Mouse (Mus musculus) hindbrain, embryonic 11.5 days (tissue): Measurements from ENCODE around the gene Olfr1441. TPM values are rescaled to one million over a fixed set of nuclear protein-coding genes. Genes with fewer than 3 reads are reported as not detected.

Experiments
- ATAC-seq: fragments of 200-750 bp; cut with Nextera tagmentation; 2 replicates; pipeline ENCODE4 v1.8.0; 2017; ENCODE audit warnings: mild to moderate bottlenecking, moderate TSS enrichment, moderate library complexity; ENCODE audit not compliant: low FRiP score
- DNase-seq: peaks from one replicate; pipeline ENCODE4 v3.0.0-alpha.2; 2015; ENCODE audit warnings: low spot score
- H3K27ac ChIP-seq: fragments of 300-500 bp; sonication (generic); 2 replicates; pipeline ENCODE4 v1.5.1; 2014; ENCODE audit warnings: mild to moderate bottlenecking, low read depth, low read length
- H3K27me3 ChIP-seq: fragments of 300-500 bp; sonication (generic); 2 replicates; pipeline ENCODE4 v1.6.1; 2014; ENCODE audit warnings: mild to moderate bottlenecking, low read length, moderate library complexity, mixed read lengths; ENCODE audit not compliant: control insufficient read depth, insufficient read depth
- H3K36me3 ChIP-seq: fragments of 300-500 bp; sonication (generic); 2 replicates; pipeline ENCODE4 v1.6.1; 2014; ENCODE audit warnings: mild to moderate bottlenecking, low read length, moderate library complexity, mixed read lengths; ENCODE audit not compliant: control insufficient read depth, insufficient read depth
- H3K4me1 ChIP-seq: fragments of 300-500 bp; sonication (generic); replicated peaks from 2 replicates; pipeline ENCODE4 v1.6.1; 2014; ENCODE audit warnings: low read length, mixed read lengths; ENCODE audit not compliant: control insufficient read depth, insufficient read depth
- H3K4me2 ChIP-seq: fragments of 300-500 bp; sonication (generic); replicated peaks from 2 replicates; pipeline ENCODE4 v1.6.1; 2014; ENCODE audit warnings: mild to moderate bottlenecking, low read depth, low read length
- H3K4me3 ChIP-seq: fragments of 300-500 bp; sonication (generic); 2 replicates; pipeline ENCODE4 v1.5.1; 2014; ENCODE audit warnings: low read depth, low read length
- H3K9ac ChIP-seq: fragments of 300-500 bp; sonication (generic); 2 replicates; pipeline ENCODE4 v1.6.1; 2014; ENCODE audit warnings: low read depth, low read length
- H3K9me3 ChIP-seq: fragments of 300-500 bp; sonication (generic); 2 replicates; pipeline ENCODE4 v1.6.1; 2016; ENCODE audit warnings: low read length; ENCODE audit not compliant: control insufficient read depth
- WGBS: fragments of 180-500 bp; shearing (Covaris S2); extraction: QIAGEN DNeasy Blood & Tissue Kit; methylation state at CpG from one replicate; pipeline ENCODE4 v1.1.7; 2014; 5-methylcytosine and 5-hydroxymethylcytosine counted together
- polyA plus RNA-seq: library from polyadenylated mRNA; unstranded; fragments of >200 nt; fragmentation: Nextera tagmentation; extraction: Ambion mirVana; gene quantifications from 2 replicates; pipeline ENCODE4 v1.2.1, GENCODE M21; 2014

Olfr1441 gene
- polyA plus RNA-seq: not detected in 2 replicates

- H3K27ac ChIP-seq: no peak within 1 kb of the TSS
- no peaks in the 10 kb centered on the region for H3K4me1 ChIP-seq
- H3K9me3 ChIP-seq: no peaks in the 10 kb centered on the region
- H3K4me2 ChIP-seq: no peak within 1 kb of the TSS
- no peaks in the 10 kb centered on the region for H3K27me3 ChIP-seq
- DNase-seq (no peak), ATAC-seq (no peak)
- no peaks in the 10 kb centered on the region for H3K36me3 ChIP-seq
- H3K4me3 ChIP-seq: no peak within 1 kb of the TSS
- no peak within 1 kb of the TSS for H3K9ac ChIP-seq
Measured at GRCm38 (mm10) chr19:12417361-12417760, at the start of gene Olfr1441. Gene Olfr1441, plus strand, starts transcription at chr19:12417433.

GRCm38 (mm10) chr19:12373004-12373403 lies 44.2 kb upstream of the Olfr1441 start:
- Histone ChIP-seq H3K27me3 (no peaks in the 10 kb centered on the region), H3K4me3 (no peak overlapping the region), H3K9ac (no peak overlapping the region), H3K27ac (no peak overlapping the region), H3K4me2 (no peak overlapping the region), H3K36me3 (no peaks in the 10 kb centered on the region), H3K4me1 (no peaks in the 10 kb centered on the region), H3K9me3 (no peaks in the 10 kb centered on the region)
- WGBS: 82% methylated on average over 3 of the region's 3 CpGs
- DNase-seq (no peak), ATAC-seq (no peak)

GRCm38 (mm10) chr19:12374465-12375025 lies 42.7 kb upstream of the Olfr1441 start:
- H3K9ac ChIP-seq: no peak overlapping the region
- no peak overlapping the region for H3K4me2 ChIP-seq
- H3K4me3 ChIP-seq: no peak overlapping the region
- H3K27ac ChIP-seq: no peak overlapping the region
- H3K4me1 ChIP-seq: no peaks in the 10 kb centered on the region
- no peaks in the 10 kb centered on the region for H3K9me3 ChIP-seq
- H3K36me3 ChIP-seq: no peaks in the 10 kb centered on the region
- 78% methylated on average over 2 of the region's 2 CpGs for whole genome bisulfite sequencing
- ATAC-seq: no peak
- no peaks in the 10 kb centered on the region for H3K27me3 ChIP-seq
- DNase-seq: no peak

DNA sequence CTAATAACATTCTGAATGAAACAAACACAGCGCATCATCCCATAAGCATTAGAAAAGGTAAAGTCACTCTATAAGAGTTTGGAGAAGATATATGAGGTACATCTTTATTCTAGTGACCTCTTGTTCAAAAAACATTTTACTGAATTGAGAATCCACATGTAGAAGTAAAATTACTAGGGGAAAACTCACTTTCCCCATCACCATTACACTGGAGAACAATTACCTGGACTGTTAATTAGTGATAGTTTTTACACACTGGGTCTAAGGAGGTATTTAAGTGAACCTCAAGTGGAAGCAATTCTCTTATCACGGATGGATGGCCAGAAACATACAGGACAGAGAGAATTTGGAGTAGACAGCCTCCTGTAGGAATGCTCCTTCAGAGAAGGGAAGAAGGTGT lies 30.3 kb upstream of the Olfr1441 start, which contains the start of gene Olfr1440:
Olfr1440 (plus strand) TSS at position 301 of the 400 bp plus-strand sequence.
- 74% methylated on average over 2 of the region's 2 CpGs for WGBS
- Histone ChIP-seq H3K36me3 (no peaks in the 10 kb centered on the region), H3K9ac (no peak within 1 kb of the TSS), H3K4me2 (no peak within 1 kb of the TSS), H3K27me3 (no peaks in the 10 kb centered on the region), H3K4me3 (no peak within 1 kb of the TSS), H3K4me1 (no peaks in the 10 kb centered on the region), H3K9me3 (no peaks in the 10 kb centered on the region), H3K27ac (no peak within 1 kb of the TSS)
- ATAC-seq: no peak
- DNase-seq: no peak

DNA sequence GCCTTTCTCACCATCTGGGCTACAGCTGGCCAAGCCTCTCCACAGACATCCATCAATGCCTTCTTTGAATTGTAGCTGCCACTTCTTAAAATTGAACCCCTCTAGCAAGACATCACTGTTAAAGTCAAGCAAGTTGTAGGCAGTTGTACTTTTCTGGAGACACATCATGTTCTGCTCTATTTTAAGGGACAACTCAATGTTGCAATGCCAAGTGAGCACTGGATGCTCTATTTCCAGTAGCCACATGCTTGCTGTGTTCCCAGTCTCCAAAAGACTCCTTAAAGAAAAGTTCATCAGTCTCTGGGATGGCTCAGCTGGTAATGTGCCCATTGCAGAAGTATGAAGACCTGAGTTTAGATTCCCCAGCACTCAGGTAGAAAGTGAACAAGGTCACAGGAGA lies 3.5 kb upstream of the Olfr1441 start:
- Histone ChIP-seq H3K27ac (no peak overlapping the region), H3K9me3 (no peaks in the 10 kb centered on the region), H3K4me3 (no peak overlapping the region), H3K4me1 (no peaks in the 10 kb centered on the region), H3K36me3 (no peaks in the 10 kb centered on the region), H3K4me2 (no peak overlapping the region), H3K27me3 (no peaks in the 10 kb centered on the region), H3K9ac (no peak overlapping the region)
- DNase-seq: no peak
- no peak for ATAC-seq

DNA sequence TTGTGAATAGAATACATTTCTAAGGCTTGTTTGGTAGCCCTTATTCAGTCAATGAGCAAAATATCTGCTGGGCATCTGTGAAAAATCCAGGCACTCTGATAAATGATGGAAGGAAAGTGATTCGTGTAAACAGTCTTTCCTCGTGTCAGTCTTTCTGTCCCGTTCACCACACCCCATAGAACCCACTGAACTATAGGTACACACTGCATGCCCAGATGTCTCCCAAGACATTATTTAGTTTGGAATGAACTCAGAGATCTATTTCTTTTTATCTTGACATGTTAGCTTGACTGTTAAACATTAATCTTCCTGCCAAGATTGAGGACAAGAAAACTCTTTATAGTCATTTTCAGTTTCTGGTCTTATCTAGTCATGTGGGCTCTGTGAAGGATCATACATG lies 1.1 kb downstream of the Olfr1441 start:
- Histone ChIP-seq H3K9ac (no peak overlapping the region), H3K4me2 (no peak overlapping the region), H3K4me1 (no peaks in the 10 kb centered on the region), H3K9me3 (no peaks in the 10 kb centered on the region), H3K36me3 (no peaks in the 10 kb centered on the region), H3K4me3 (no peak overlapping the region), H3K27ac (no peak overlapping the region), H3K27me3 (no peaks in the 10 kb centered on the region)
- ATAC-seq (no peak), DNase-seq (no peak)
- 85% methylated on average over 3 of the region's 3 CpGs for WGBS

DNA sequence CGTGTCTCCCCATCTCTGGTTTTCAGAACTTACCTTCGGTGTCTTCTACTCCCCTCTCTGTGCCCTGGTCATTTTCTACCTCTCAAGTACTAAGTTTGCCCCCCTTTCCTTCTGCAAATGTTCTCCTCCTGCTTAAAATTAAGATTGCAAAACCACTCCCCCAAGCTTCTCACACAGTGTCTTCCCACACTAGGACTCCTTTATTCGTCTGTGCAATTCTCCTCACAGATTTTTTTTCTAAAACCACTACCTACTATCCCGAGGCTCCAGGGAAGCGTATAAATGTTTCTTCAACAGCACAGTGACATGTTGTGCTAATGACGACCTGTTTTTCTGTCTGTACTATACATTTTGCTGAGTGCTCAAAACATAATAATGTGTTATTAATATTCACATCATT lies 3.3 kb downstream of the Olfr1441 start:
- no peaks in the 10 kb centered on the region for H3K4me1 ChIP-seq
- no peaks in the 10 kb centered on the region for H3K27me3 ChIP-seq
- no peaks in the 10 kb centered on the region for H3K9me3 ChIP-seq
- no peaks in the 10 kb centered on the region for H3K36me3 ChIP-seq
- H3K9ac ChIP-seq: no peak overlapping the region
- WGBS: 84% methylated on average over 6 of the region's 6 CpGs
- H3K4me3 ChIP-seq: no peak overlapping the region
- H3K4me2 ChIP-seq: no peak overlapping the region
- no peak overlapping the region for H3K27ac ChIP-seq
- DNase-seq (no peak), ATAC-seq (no peak)

- no peak overlapping the region for H3K4me2 ChIP-seq
- no peaks in the 10 kb centered on the region for H3K4me1 ChIP-seq
- no peak for DNase-seq
- ATAC-seq: no peak
- WGBS: 79% methylated on average over 1 of the region's 1 CpGs
- no peak overlapping the region for H3K27ac ChIP-seq
- H3K9ac ChIP-seq: no peak overlapping the region
- no peaks in the 10 kb centered on the region for H3K9me3 ChIP-seq
- no peak overlapping the region for H3K4me3 ChIP-seq
- no peaks in the 10 kb centered on the region for H3K36me3 ChIP-seq
- H3K27me3 ChIP-seq: no peaks in the 10 kb centered on the region
Measured at GRCm38 (mm10) chr19:12421680-12422079, 4.4 kb downstream of the Olfr1441 start.

- H3K4me2 ChIP-seq: no peak overlapping the region
- H3K4me1 ChIP-seq: no peaks in the 10 kb centered on the region
- DNase-seq (no peak), ATAC-seq (no peak)
- no peaks in the 10 kb centered on the region for H3K36me3 ChIP-seq
- no peak overlapping the region for H3K4me3 ChIP-seq
- H3K27me3 ChIP-seq: no peaks in the 10 kb centered on the region
- H3K9me3 ChIP-seq: no peaks in the 10 kb centered on the region
- H3K9ac ChIP-seq: no peak overlapping the region
- no peak overlapping the region for H3K27ac ChIP-seq
- 91% methylated on average over 5 of the region's 5 CpGs for WGBS
Measured at GRCm38 (mm10) chr19:12427101-12427500, 9.9 kb downstream of the Olfr1441 start.
